Mouse (Mus musculus) myocyte (in vitro differentiated cells): ENCODE measurements at regions not wholly inside any gene's neighbourhood (a gene's known extent, or its start where the extent isn't known, plus 50 kb on each side); places are given as distances from the start of the nearest gene placed in this dataset.

Experiments
- CEBPB ChIP-seq: IDR thresholded peaks from 2 replicates; pipeline ENCODE4 v1.6.1; 2011; ENCODE audit warnings: mild to moderate bottlenecking, moderate library complexity; ENCODE audit not compliant: poor library complexity, insufficient read depth, severe bottlenecking
- E2F4 ChIP-seq: IDR thresholded peaks from one replicate; pipeline ENCODE4 v1.6.1; 2011; ENCODE audit warnings: mild to moderate bottlenecking, control low read depth, moderate library complexity; ENCODE audit not compliant: insufficient read depth
- MYOD1 ChIP-seq, 3 experiments: IDR thresholded peaks; one replicate each; pipeline ENCODE4 v1.6.1; 2011; ENCODE audit warnings: control low read depth in 2 of 3, low read depth in 2 of 3, mild to moderate bottlenecking in 2 of 3, moderate library complexity in 1 of 3; ENCODE audit not compliant: insufficient read length in 2 of 3, control insufficient read depth in 1 of 3
- POLR2A ChIP-seq: IDR thresholded peaks from one replicate; pipeline ENCODE4 v1.6.1; 2011; ENCODE audit warnings: low read depth, mild to moderate bottlenecking, control low read depth, moderate library complexity; ENCODE audit not compliant: insufficient read length
- POLR2AphosphoS2 ChIP-seq: IDR thresholded peaks from one replicate; pipeline ENCODE4 v1.6.1; 2011; ENCODE audit warnings: low read depth, control low read depth; ENCODE audit not compliant: insufficient read length
- TCF12 ChIP-seq: IDR thresholded peaks from one replicate; pipeline ENCODE4 v1.6.1; 2011; ENCODE audit warnings: mild to moderate bottlenecking, control low read depth; ENCODE audit not compliant: poor library complexity, insufficient read depth, severe bottlenecking
- USF1 ChIP-seq: IDR thresholded peaks from one replicate; pipeline ENCODE4 v1.6.1; 2011; ENCODE audit warnings: low read depth, mild to moderate bottlenecking, control low read depth, moderate library complexity

DNA sequence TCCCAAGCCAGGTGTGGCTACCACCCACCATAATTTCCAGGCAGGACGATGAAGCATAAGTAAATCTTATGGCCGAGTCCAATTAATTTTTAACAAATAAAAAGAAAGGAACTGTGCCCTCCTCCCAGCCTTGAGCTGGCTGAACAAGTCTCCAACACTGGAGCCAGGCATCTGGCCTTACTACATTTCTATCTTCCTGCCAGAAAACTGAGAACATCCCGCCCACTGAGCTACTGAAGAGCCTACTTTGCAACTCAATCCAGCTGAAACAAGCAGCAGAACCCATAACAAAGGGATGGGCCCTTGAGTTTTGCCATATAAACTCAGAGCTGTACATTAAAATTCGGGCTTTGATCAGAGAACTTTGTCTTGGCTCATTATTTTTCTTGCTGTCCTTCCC lies 115.2 kb upstream of the Arhgap18 start:
- TF ChIP-seq E2F4 (no peak), POLR2A (no peak), CEBPB (no peak), POLR2AphosphoS2 (no peak), USF1 (no peak), MYOD1 (IDR thresholded peaks at IDR 0.05; ENCODE audit: control insufficient read depth in 1 of 3, insufficient read length in 2 of 3, low read depth in 2 of 3) (no peak), TCF12 (no peak)
